Mouse (Mus musculus) kidney, postnatal 4 days (tissue): ENCODE results near the gene Pramel5.
"Not testable (repeated sequence)": the region's sequence is repeated elsewhere in the genome, so short reads cannot be mapped to it uniquely, and the experiment has no call there.

ENCODE experiments used
- DNase-seq, 2 experiments: peaks; one replicate each; pipeline ENCODE4 v3.0.0; 2021; ENCODE audit warnings: mixed read lengths in 2 of 2

Gene Pramel5

GRCm38 (mm10) chr4:144280388-144280787, at the start of gene Pramel5:
Pramel5 (minus strand) TSS chr4:144280488.
- not testable (repeated sequence) for DNase-seq

GRCm38 (mm10) chr4:144329949-144330348, 49.7 kb upstream of the Pramel5 start, which contains the start of gene Gm13128:
Gm13128 (plus strand) TSS chr4:144330249.
- DNase-seq: not testable (repeated sequence)

DNA sequence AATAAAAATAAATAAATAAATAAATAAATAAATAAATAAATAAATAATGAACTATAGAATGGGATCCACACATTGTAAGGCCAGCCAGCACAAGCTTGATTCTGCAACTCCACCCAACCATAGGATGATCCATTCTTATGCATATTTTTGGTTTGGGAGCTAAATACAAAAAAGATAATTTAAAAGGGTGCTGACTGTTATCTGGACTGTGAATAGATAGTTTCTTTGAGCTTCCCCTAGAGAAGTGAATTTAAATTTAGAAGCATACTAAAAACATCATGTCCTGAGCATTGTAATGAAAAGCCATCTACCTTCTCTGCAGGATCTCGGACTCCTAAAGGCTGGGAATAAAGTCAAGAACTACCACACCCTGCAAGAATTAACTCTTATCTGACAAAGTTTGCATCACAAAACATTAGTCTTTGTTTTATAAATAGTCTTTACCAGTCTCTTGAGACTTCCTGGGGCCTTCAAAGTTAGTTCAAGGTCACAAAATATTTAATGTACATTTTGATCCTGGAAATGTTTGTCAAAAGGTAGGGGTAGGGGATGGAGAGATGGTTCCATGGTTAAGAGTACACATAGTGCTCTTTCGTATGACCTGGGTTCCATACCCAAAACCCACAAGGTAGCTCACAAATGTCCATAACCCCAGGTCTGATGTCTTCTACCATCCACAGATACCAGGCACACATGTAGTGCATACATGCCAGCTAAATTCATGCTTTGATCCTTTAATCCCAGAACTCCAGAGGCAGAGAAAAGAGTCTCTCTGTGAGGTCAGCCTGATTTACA, 32.6 kb upstream of the Pramel5 start:
- not testable (repeated sequence) for DNase-seq

DNA sequence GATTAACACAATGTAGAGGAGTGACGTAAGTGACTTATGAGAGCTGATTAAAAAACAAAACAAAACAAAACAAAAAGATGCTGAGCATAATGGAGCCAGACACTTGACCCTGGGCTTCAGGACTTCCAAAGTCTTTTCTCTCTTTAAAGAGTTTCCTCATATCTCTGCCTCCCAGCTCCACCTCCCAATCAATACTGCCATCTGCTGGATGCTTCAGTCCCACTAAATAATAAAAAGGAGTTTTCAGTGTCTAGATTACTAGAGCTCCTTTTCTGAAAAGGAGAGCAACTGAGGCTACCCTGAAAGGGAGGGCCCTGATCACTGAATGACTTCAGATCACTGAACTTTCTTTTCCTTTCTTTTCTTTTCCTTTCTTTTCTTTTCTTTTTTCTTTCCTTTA, 19.1 kb upstream of the Pramel5 start:
- DNase-seq: peak in 1 of 2 experiments; percentile 5

GRCm38 (mm10) chr4:144254768-144255167, 25.5 kb downstream of the Pramel5 start:
- not testable (repeated sequence) for DNase-seq
